Mouse (Mus musculus): ENCODE data around the gene Rpain. TPM values are rescaled to one million over a fixed set of nuclear protein-coding genes. Genes with fewer than 3 reads are reported as not detected.

Gene Rpain
- polyA plus RNA-seq, 1 experiment from 2014 or later, result 70.4 TPM

DNA sequence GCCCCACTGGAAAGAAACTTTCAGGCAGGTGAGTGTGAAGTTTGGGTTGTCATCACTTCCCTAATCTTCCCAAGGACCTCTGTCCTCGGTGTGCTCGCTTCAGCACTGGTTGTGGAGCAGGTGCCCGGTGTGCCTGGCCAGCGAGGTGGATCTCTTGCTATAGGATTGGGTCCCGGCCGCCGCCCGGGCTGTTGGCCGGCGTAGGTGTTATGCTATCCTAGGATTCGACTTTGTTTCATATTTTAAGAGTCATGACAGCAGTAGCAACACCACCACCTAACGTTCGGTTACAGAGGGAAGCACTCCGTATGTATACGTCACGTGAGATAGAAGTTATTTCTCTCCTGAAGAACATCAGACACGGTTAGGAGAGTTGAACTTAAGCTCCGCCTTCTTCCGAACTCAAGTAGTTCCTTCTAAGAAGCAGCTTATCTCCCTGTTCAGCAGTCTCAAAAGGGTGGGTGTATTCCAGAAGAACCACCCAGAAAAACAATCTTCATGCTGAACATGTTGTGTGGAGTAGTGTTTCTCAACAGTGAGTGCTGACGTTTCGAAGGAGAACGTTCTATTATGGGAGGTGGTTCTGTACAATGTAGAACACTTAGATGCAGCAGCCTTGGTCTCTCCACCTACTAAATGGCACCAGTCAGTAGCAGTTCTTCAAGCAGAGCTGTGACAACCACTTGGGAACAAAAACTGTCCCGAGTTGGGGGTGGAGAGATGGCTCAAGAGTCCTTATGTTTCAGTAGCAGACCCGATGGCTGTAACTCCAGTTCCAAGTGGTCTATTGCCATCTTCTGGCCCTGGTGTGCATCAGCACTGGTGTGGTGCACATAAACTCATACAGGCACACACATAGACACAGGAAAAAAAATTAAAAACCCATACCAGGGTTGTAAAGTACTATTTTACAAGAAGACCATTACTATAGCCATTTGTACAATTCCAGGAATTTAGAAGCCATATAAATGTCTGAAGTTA is 837 bp downstream of the Rpain start:
- H3K36me3 ChIP-seq (replicated peaks), result peaks cover 12% of the 10 kb centered on the region
- WGBS, result 19% methylated on average over 24 of the region's 24 CpGs

DNA sequence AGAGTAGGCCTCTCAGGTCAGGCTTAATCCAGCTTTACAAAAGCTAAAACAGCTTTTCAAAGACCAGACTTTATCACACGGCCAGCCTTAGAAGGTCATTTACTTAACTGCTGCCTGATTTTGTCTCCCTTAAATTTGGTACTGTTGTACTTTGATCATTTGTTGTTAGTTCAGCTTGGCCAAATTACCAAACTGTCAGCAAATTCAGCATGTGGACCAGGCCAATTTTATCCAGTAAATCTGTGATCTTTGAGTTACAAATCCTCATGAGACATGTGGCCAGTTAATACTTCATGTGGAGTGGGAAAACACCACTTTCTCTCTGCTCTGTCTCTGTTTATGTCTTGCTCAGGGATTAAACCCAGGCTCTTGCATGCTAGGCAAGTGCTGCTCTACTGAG is 2.6 kb downstream of the Rpain start:
- Histone ChIP-seq H3K27ac (no peak overlapping the region), H3K4me3 (no peak overlapping the region), H3K27me3 (replicated peaks) (no peaks in the 10 kb centered on the region), H3K4me2 (no peak overlapping the region), H3K36me3 (replicated peaks) (peaks cover 21% of the 10 kb centered on the region), H3K4me1 (peaks cover 19% of the 10 kb centered on the region), H3K9me3 (no peaks in the 10 kb centered on the region), H3K9ac (no peak overlapping the region)
- ATAC-seq (replicated peaks), result no peak
- WGBS, result 58% methylated on average over 1 of the region's 1 CpGs

More for the DNA sequence above, 837 bp downstream of the Rpain start:
- H3K4me1 ChIP-seq, result peaks cover 22% of the 10 kb centered on the region
- H3K9ac ChIP-seq, result peak overlapping the region; percentile 63
- H3K4me2 ChIP-seq, result peak overlapping the region; percentile 77
- H3K9me3 ChIP-seq, result no peaks in the 10 kb centered on the region
- H3K4me3 ChIP-seq, result peak overlapping the region; percentile 89
- ATAC-seq (replicated peaks), result peak; percentile 29
- H3K27me3 ChIP-seq (replicated peaks), result no peaks in the 10 kb centered on the region
- H3K27ac ChIP-seq, result peak overlapping the region; percentile 94

DNA sequence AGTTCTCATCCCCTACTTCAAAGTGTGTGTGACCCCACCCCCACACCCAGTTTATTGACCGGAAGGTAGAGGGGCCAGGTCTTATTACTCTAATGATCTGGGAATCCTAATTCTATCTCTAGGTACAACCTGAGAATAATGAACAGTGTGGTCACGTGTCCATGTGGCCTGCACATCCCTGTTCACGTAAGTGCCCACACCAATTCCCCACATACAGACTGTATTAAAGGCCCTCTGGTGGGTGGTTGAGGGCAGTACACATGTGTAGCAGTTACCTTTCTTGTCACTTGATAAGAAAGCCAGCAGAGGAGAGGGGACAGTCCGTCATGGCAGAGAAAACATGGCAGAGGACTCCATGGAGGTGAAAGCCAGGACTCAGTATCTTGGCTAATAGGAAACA is 3.9 kb downstream of the Rpain start:
- Histone ChIP-seq H3K4me3 (no peak overlapping the region), H3K9ac (no peak overlapping the region), H3K27me3 (replicated peaks) (no peaks in the 10 kb centered on the region), H3K36me3 (replicated peaks) (peaks cover 29% of the 10 kb centered on the region), H3K4me2 (no peak overlapping the region), H3K4me1 (peaks cover 8% of the 10 kb centered on the region; the same call in 1 of the 2 replicates), H3K9me3 (no peaks in the 10 kb centered on the region), H3K27ac (no peak overlapping the region)
- 68% methylated on average over 4 of the region's 4 CpGs for WGBS
- ATAC-seq (replicated peaks), result no peak

DNA sequence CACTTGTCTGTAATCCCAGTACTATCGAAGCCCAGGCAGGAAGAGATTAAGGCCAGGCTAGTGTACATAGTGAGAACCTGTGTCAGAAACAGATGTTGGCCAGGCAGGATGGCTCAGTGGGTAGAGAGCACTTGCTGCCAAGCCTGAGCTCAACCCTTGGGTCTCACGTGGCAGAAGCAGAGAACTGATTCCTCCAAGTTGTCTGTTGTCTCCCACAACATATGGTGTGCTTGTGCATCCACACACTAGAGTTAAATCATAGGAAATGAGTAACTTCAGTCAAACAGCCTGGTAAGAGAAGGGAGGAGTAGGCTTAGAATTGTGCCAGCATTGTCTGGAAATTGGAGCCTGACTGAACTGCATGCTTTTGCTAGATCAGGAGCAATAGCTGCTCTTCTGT is 5.2 kb downstream of the Rpain start:
- Histone ChIP-seq H3K4me3 (no peak overlapping the region), H3K27me3 (replicated peaks) (no peaks in the 10 kb centered on the region), H3K4me2 (no peak overlapping the region), H3K4me1 (peaks cover 5% of the 10 kb centered on the region; the same call in 1 of the 2 replicates), H3K27ac (no peak overlapping the region), H3K9ac (no peak overlapping the region), H3K9me3 (no peaks in the 10 kb centered on the region), H3K36me3 (replicated peaks) (peaks cover 40% of the 10 kb centered on the region)
- no peak for ATAC-seq (replicated peaks)
- WGBS, result 86% methylated on average over 2 of the region's 2 CpGs

DNA sequence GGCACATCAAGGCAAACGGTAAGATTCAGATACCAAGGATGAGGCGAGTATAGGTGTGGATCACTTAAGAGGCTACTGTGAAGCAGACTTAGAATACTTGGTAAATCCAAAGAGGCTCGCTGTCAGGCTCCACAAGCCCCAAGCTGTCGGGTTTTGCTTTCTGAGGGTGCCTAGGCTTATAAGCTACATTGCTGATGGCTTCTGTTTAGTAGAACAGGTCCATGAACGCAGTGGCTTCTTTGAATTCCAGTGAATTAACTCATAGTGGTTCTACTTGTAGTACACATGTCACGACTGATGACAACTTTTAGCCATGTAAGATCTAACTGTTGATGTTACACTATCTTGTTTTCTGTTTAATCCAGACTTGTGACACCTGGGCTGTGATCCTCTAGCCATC is 7.3 kb downstream of the Rpain start:
- Histone ChIP-seq H3K27ac (no peak overlapping the region), H3K4me3 (no peak overlapping the region), H3K9me3 (no peaks in the 10 kb centered on the region), H3K9ac (no peak overlapping the region), H3K27me3 (replicated peaks) (no peaks in the 10 kb centered on the region), H3K36me3 (replicated peaks) (peaks cover 45% of the 10 kb centered on the region), H3K4me1 (peaks cover 13% of the 10 kb centered on the region), H3K4me2 (no peak overlapping the region)
- ATAC-seq (replicated peaks), result no peak
- WGBS, result 89% methylated on average over 6 of the region's 6 CpGs

DNA sequence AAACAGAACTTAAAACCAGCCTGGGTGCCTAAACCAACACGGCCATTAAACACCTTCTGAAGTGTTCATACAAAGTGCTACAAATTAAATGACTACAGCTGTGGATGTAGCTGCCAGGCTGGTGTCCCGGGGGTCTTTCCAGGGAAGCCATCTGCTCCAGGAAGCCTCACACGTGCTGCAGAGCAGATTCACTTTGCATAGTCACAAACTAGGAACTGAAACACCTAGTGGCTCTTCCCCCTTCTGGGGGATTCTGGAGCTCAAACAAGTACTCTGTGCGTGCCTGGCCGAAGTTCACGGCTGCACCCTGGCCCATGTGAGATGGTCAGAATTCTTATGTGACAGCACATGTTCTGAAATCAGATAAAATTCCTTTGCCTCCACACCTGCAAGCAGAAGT is 10.2 kb downstream of the Rpain start:
- H3K4me2 ChIP-seq, result no peak overlapping the region
- no peak overlapping the region for H3K4me3 ChIP-seq
- 85% methylated on average over 6 of the region's 6 CpGs for WGBS
- H3K36me3 ChIP-seq (replicated peaks), result peaks cover 44% of the 10 kb centered on the region
- no peaks in the 10 kb centered on the region for H3K9me3 ChIP-seq
- H3K9ac ChIP-seq, result no peak overlapping the region
- peaks cover 13% of the 10 kb centered on the region for H3K4me1 ChIP-seq
- ATAC-seq (replicated peaks), result no peak
- no peak overlapping the region for H3K27ac ChIP-seq
- H3K27me3 ChIP-seq (replicated peaks), result no peaks in the 10 kb centered on the region

DNA sequence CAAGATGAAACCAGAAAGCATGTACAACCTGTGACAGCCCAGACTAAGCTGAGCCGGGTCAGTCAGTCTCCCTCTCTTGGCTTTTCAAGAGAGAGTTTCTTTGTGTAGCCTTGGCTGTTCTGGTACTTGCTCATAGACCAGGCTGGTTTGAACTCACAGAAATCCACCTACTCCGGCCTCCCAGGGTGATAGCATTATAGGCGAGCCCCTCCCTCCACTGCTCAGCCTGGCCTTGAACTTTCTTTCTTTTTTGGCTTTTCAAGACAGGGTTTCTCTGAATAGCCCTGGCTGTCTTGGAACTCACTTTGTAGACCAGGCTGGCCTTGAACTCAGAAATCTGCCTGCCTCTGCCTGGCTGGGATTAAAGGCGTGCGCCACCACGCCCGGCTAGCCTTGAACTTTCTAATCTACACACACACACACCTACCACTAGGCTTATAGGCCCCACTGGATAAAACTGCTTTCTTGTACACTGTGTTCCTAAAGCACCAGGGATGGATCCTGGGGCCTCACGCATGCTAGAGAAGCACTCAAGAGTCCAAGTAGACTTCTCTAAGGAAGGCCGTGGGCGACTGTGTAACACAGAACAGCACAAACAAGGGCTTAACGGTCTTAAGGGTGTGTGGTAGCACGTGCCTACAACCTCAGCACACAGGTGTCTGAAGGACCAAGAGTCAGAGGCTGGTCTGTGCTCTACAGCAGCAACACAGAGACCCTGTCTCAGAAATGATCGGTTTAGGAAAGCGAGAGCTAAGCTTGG is 10.9 kb downstream of the Rpain start:
- Histone ChIP-seq H3K9ac (no peak overlapping the region), H3K27me3 (replicated peaks) (no peaks in the 10 kb centered on the region), H3K36me3 (replicated peaks) (peaks cover 44% of the 10 kb centered on the region), H3K27ac (no peak overlapping the region), H3K9me3 (no peaks in the 10 kb centered on the region), H3K4me3 (no peak overlapping the region), H3K4me2 (no peak overlapping the region; the same call in 1 of the 2 replicates), H3K4me1 (peaks cover 13% of the 10 kb centered on the region)
- ATAC-seq (replicated peaks), result no peak
- WGBS, result 96% methylated on average over 14 of the region's 14 CpGs

DNA sequence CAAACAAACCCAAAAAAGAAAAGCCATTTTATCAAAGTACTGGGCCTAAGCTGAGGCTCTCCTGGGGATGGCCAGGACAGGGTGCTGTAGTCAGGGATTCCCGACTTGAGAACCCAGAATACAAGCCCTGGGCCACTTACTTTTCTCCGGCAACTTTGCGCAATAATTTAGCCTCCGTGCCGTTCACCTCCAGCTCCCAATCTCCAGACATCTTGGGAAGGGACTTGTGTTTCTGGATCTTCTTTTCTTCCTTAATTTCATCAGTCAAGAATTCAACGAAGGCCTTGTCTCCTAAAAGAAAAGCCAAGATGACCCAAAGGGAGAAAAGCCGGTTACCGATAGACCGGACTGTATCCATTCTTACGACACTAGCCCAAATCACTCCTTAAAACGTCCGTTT is 12.0 kb downstream of the Rpain start:
- no peak overlapping the region for H3K27ac ChIP-seq
- peak overlapping the region; percentile 81 for H3K9ac ChIP-seq
- 12% methylated on average over 12 of the region's 12 CpGs for WGBS
- H3K9me3 ChIP-seq, result no peaks in the 10 kb centered on the region
- no peak for ATAC-seq (replicated peaks)
- peak overlapping the region; percentile 89 for H3K4me3 ChIP-seq
- no peaks in the 10 kb centered on the region for H3K27me3 ChIP-seq (replicated peaks)
- H3K36me3 ChIP-seq (replicated peaks), result peaks cover 45% of the 10 kb centered on the region
- peak overlapping the region; percentile 69 for H3K4me2 ChIP-seq
- H3K4me1 ChIP-seq, result peaks cover 13% of the 10 kb centered on the region

DNA sequence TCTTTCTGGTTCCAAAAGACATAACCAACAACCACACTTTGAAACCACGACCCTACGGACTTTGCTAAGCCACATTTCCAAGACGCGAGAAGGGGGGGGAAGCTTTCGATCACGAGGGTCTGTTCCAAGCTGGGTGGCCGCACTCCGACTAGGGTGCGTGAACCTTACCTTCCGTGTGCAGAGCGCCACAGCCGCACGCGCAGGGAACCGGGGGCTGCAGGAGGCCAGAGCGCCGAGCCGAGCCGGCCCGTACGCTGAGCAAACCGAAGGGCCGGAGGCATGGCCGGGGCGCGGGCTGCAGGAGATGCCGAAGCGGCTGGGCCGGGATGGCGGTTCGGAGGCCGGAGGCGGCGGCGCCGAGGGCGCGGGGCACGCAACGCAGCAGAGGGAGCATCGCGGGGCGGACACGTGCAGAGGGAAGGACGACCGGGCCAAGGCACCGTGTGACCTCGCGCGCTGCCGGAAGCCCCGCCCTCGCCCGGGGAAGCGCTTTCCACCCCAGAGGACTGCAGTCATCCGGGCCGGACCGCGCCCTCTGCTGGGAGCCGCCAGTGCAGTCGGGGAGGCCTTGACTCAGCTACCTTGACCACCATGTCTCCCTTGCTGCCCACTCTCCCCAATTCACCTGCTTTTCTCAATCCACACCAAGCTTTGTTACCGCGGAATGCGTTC is 12.7 kb downstream of the Rpain start, which contains the start of gene C1qbp:
TSS of gene C1qbp (minus strand) at position 470 of the 672 bp plus-strand sequence.
- no peaks in the 10 kb centered on the region for H3K9me3 ChIP-seq
- H3K27me3 ChIP-seq (replicated peaks), result no peaks in the 10 kb centered on the region
- H3K36me3 ChIP-seq (replicated peaks), result peaks cover 45% of the 10 kb centered on the region; the same call in 1 of the 2 replicates
- peak; percentile 96 for ATAC-seq (replicated peaks)
- H3K27ac ChIP-seq, result peak within 1 kb of the TSS; percentile 57
- H3K4me3 ChIP-seq, result peak within 1 kb of the TSS; percentile 89
- peak within 1 kb of the TSS; percentile 81 for H3K9ac ChIP-seq
- under 1% methylated on average over 64 of the region's 64 CpGs for WGBS
- H3K4me1 ChIP-seq, result peaks cover 13% of the 10 kb centered on the region
- peak within 1 kb of the TSS; percentile 69 for H3K4me2 ChIP-seq

DNA sequence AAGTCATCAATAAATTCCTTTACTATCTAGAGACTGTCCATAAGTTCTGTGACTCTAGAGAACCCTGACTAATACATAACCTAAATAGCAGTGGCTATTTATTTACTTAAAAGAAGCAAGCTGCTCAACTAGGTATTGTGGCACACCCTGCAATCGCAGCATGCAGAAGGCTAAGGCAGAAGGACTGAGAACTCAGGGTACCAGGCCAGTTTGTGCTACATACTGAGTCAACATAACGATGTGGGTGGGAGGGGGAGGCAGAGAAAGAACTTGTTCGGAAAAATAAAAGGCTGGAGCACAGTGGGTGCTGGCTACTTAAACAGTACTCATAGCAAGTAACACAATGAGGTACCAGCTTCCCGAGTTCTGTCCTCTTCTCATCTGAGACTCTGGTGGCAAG is 31.2 kb downstream of the Rpain start:
- Histone ChIP-seq H3K4me3 (no peak overlapping the region), H3K9me3 (no peaks in the 10 kb centered on the region), H3K4me2 (no peak overlapping the region), H3K36me3 (replicated peaks) (peaks cover 28% of the 10 kb centered on the region), H3K27ac (no peak overlapping the region), H3K4me1 (peaks cover 22% of the 10 kb centered on the region), H3K9ac (no peak overlapping the region), H3K27me3 (replicated peaks) (no peaks in the 10 kb centered on the region)
- no peak for ATAC-seq (replicated peaks)
- WGBS, result 93% methylated on average over 4 of the region's 4 CpGs

DNA sequence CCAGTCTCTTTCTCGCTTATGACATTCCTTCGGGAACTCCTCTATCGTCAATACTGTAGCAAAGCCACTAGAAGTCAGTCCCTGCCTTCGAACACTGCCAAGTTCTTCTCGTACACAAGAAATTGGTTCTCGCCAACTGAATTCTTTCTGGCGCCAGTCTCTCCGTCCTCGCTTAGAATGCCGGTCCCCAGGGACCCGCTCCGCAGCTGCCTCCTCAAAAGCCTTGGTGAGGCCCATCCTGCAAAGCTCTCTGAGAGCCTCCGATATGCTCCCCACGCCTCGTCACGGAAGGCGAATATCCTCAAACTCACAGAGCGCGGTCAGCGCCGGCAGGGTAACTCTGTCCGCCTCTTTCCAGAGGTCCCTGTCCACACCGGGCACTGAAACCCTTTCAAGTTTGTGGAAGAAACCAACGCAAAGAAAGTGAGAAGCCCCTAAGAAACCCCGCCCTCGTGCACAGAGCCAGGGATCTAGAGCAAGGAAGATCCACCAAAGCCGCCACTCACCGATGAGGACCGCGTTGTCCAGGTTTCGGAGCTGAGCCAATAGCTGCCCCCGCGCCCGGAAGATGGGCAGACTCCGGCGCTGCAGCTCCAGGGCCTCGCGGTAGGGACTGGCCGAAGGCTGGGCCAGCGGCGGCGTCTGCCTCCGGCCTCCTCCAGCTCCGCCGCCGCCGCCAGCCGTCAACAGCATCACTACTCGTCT is 33.8 kb downstream of the Rpain start:
- no peaks in the 10 kb centered on the region for H3K27me3 ChIP-seq (replicated peaks)
- H3K36me3 ChIP-seq (replicated peaks), result peaks cover 16% of the 10 kb centered on the region
- H3K4me3 ChIP-seq, result peak overlapping the region; percentile 100
- H3K4me2 ChIP-seq, result peak overlapping the region; percentile 91
- peak overlapping the region; percentile 84 for H3K27ac ChIP-seq
- H3K4me1 ChIP-seq, result peaks cover 22% of the 10 kb centered on the region
- under 1% methylated on average over 49 of the region's 49 CpGs for WGBS
- no peaks in the 10 kb centered on the region for H3K9me3 ChIP-seq
- H3K9ac ChIP-seq, result peak overlapping the region; percentile 83
- peak; percentile 87 for ATAC-seq (replicated peaks)
